Mouse (Mus musculus) liver, embryonic 14.5 days (tissue): ENCODE results near the gene Pfdn5. TPM values are rescaled to one million over a fixed set of nuclear protein-coding genes. Genes with fewer than 3 reads are reported as not detected.
A peak's percentile ranks its signal among the peaks of the same experiment; 100 is the strongest.
"Not testable (repeated sequence)": the region's sequence is repeated elsewhere in the genome, so short reads cannot be mapped to it uniquely, and the experiment has no call there.

Experiments
- ATAC-seq: fragments of 200-750 bp; cut with Nextera tagmentation; 2 replicates; pipeline ENCODE4 v1.8.0; 2017; ENCODE audit warnings: moderate number of reproducible peaks, mild to moderate bottlenecking, moderate library complexity; ENCODE audit not compliant: insufficient read depth
- DNase-seq, 3 experiments: peaks; one replicate each; pipeline ENCODE4 v3.0.0-alpha.2; 2012 to 2013; ENCODE audit warnings: low read depth in 3 of 3, low spot score in 3 of 3
- H3K27ac ChIP-seq: fragments of 300-500 bp; sonication (generic); 2 replicates; pipeline ENCODE4 v1.5.1; 2014; ENCODE audit warnings: moderate library complexity, mild to moderate bottlenecking, control low read depth, inconsistent platforms
- H3K27me3 ChIP-seq: fragments of 300-500 bp; sonication (generic); 2 replicates; pipeline ENCODE4 v1.6.1; 2014; ENCODE audit warnings: mild to moderate bottlenecking, low read length, moderate library complexity; ENCODE audit not compliant: control insufficient read depth, insufficient read depth
- H3K36me3 ChIP-seq: fragments of 300-500 bp; sonication (generic); replicated peaks from 2 replicates; pipeline ENCODE4 v1.6.1; 2014; ENCODE audit warnings: low read depth; ENCODE audit not compliant: control insufficient read depth, insufficient read depth
- H3K4me1 ChIP-seq, 2 experiments: fragments of 200-500 bp in 1 of 2; fragments of 300-500 bp in 1 of 2; sonication (generic) in 1 of 2; replicated peaks; 2 replicates each; pipeline ENCODE4 v1.6.1; 2012 to 2014; ENCODE audit warnings: antibody characterized with exemption in 1 of 2, inconsistent platforms in 1 of 2, low read length in 1 of 2; ENCODE audit not compliant: control insufficient read depth in 2 of 2, insufficient read depth in 2 of 2
- H3K4me2 ChIP-seq: fragments of 300-500 bp; sonication (generic); 2 replicates; pipeline ENCODE4 v1.6.1; 2014; ENCODE audit warnings: low read depth, mild to moderate bottlenecking, control low read depth, moderate library complexity
- H3K4me3 ChIP-seq, 2 experiments: fragments of 200-500 bp in 1 of 2; fragments of 300-500 bp in 1 of 2; sonication (generic) in 1 of 2; 2 replicates each; pipeline ENCODE4 v1.5.1; 2012 to 2014; ENCODE audit warnings: low read depth in 2 of 2, low read length in 2 of 2, mild to moderate bottlenecking in 2 of 2, control low read depth in 1 of 2, inconsistent platforms in 1 of 2, moderate library complexity in 1 of 2; ENCODE audit not compliant: insufficient read depth in 1 of 2
- H3K9ac ChIP-seq: fragments of 300-500 bp; sonication (generic); replicated peaks from 2 replicates; pipeline ENCODE4 v1.6.1; 2014; ENCODE audit warnings: mild to moderate bottlenecking, control low read depth, moderate library complexity
- H3K9me3 ChIP-seq: fragments of 300-500 bp; sonication (generic); 2 replicates; pipeline ENCODE4 v1.6.1; 2016; ENCODE audit warnings: low read length, mixed read lengths; ENCODE audit not compliant: control insufficient read depth
- CTCF ChIP-seq: IDR thresholded peaks from 2 replicates; pipeline ENCODE4 v1.5.1; 2016; ENCODE audit warnings: antibody characterized with exemption, low read depth, control low read depth
- EP300 ChIP-seq: IDR thresholded peaks from 2 replicates; pipeline ENCODE4 v1.6.1; 2016; ENCODE audit warnings: antibody characterized with exemption, low read depth
- WGBS: fragments of 180-500 bp; shearing (Covaris S2); extraction: QIAGEN DNeasy Blood & Tissue Kit; methylation state at CpG from one replicate; pipeline ENCODE4 v1.1.7; 2014; ENCODE audit not compliant: insufficient replicate concordance; 5-methylcytosine and 5-hydroxymethylcytosine counted together
- polyA plus RNA-seq, 2 experiments: library from polyadenylated mRNA; depleted of rRNA in 1 of 2; stranded (reverse) in 1 of 2; unstranded in 1 of 2; fragments of >200 nt; fragmentation: Nextera tagmentation in 1 of 2; extraction: Ambion mirVana in 1 of 2; gene quantifications; 2 replicates each; pipeline versions ENCODE4 v1.2.1 to v1.2.3; 2012 to 2014

The Pfdn5 gene
- polyA plus RNA-seq, 2 experiments: 82.2 to 156 TPM

DNA sequence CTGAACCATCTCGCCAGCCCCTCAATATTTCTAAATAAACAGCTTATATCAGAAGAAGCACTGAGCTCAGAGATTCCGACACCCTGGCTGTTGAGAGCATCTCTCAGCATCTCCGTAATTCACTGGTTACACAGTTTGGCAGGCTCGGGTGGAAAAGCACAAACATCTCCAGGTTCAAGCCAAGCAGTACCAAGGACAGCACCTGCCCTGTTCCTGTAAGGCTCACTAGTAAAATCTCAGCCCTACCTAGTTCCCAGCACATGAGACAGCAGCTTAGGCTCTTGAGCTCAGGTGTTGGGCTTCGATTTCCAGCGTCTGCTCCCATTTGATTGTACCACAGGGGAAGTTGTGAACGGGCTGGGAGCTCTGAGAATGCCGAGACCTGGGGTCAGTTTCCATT lies 9.3 kb downstream of the Pfdn5 start:
- TF ChIP-seq CTCF: no peak
- TF ChIP-seq EP300: no peak
- 83% methylated on average over 8 of the region's 8 CpGs for WGBS
- Histone ChIP-seq H3K9me3 (no peaks in the 10 kb centered on the region), H3K36me3 (peaks cover 49% of the 10 kb centered on the region), H3K4me1 (peaks cover 8 to 14% of the 10 kb centered on the region in 2 experiments), H3K4me2 (no peak overlapping the region), H3K4me3 (no peak overlapping the region), H3K27me3 (no peaks in the 10 kb centered on the region), H3K9ac (no peak overlapping the region), H3K27ac (no peak overlapping the region)
- ATAC-seq (no peak), DNase-seq (no peak)

DNA sequence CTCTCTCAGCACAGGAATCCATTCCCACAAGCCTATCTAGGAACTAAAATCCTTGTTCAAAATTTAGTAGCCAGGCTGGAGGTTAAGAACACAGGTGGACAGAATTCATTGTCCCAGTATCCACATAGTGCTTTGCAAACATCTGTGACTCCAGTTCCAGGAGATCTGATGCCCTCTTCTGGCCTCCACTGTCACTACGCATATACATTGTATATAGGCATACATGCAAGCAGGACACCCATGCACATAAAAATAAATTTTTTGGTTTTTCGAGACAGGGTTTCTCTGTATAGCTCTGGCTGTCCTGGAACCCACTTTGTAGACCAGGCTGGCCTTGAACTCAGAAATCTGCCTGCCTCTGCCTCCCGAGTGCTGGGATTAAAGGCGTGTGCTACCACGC lies 10.0 kb downstream of the Pfdn5 start:
- 79% methylated on average over 5 of the region's 5 CpGs for WGBS
- not testable (repeated sequence) for H3K9ac ChIP-seq, H3K4me2 ChIP-seq, DNase-seq, H3K9me3 ChIP-seq, H3K27me3 ChIP-seq, H3K27ac ChIP-seq, ATAC-seq, H3K4me3 ChIP-seq
- peak; percentile 50 for TF ChIP-seq CTCF
- Histone ChIP-seq H3K36me3 (peaks cover 51% of the 10 kb centered on the region), H3K4me1 (peaks cover 8 to 14% of the 10 kb centered on the region in 2 experiments)

DNA sequence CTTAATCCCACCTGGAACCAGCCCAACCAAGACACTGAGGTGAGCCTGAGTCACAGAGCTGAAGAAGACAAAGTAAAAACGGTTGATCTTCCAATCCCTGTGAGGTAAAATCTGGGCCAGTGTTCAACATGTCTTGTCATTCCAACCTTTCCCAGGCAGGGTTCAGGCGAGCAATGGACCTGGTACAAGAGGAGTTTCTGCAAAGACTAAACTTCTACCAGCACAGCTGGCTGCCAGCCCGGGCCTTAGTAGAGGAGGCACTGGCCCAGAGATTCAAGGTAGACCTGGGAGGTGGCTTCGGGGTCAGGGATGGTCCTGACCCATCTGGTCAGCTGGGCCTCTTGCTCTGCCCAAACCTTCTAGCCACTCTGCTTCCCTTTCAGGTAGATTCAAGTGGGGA lies 11.0 kb downstream of the Pfdn5 start:
- H3K4me1 ChIP-seq: peaks cover 8 to 11% of the 10 kb centered on the region in 2 experiments
- peaks cover 51% of the 10 kb centered on the region for H3K36me3 ChIP-seq
- no peak overlapping the region for H3K27ac ChIP-seq
- H3K4me2 ChIP-seq: no peak overlapping the region
- DNase-seq (no peak), ATAC-seq (no peak)
- H3K4me3 ChIP-seq: no peak overlapping the region
- TF ChIP-seq EP300 (no peak), CTCF (no peak)
- H3K9me3 ChIP-seq: no peaks in the 10 kb centered on the region
- H3K9ac ChIP-seq: no peak overlapping the region
- 70% methylated on average over 4 of the region's 4 CpGs for WGBS
- H3K27me3 ChIP-seq: no peaks in the 10 kb centered on the region

DNA sequence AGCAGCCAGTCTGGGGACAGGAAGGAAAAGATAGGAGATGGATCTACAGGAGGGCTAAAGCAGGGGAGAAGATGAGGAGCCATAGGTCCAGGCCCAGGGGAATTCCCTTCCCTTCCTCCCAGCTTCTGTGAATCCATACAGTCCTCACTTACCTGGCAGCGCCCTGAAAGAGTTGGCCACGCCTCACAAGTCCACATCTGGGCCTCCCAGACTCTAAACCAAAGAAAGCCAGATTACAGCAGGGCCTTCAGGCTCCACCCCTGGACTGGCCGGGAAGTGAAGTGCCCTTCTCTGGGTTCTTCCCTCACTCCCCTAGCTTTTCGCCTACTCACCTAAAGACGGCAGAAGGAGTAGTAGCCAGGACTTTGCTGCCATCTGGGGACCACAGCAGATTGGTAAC lies 13.7 kb downstream of the Pfdn5 start:
- Histone ChIP-seq H3K9me3 (no peaks in the 10 kb centered on the region), H3K36me3 (peaks cover 40% of the 10 kb centered on the region), H3K27ac (no peak overlapping the region), H3K4me1 (no peaks in the 10 kb centered on the region), H3K27me3 (no peaks in the 10 kb centered on the region), H3K4me3 (no peak overlapping the region), H3K9ac (no peak overlapping the region), H3K4me2 (no peak overlapping the region)
- ATAC-seq (no peak), DNase-seq (no peak)
- TF ChIP-seq CTCF: no peak
- no peak for TF ChIP-seq EP300
- 67% methylated on average over 5 of the region's 5 CpGs for WGBS

DNA sequence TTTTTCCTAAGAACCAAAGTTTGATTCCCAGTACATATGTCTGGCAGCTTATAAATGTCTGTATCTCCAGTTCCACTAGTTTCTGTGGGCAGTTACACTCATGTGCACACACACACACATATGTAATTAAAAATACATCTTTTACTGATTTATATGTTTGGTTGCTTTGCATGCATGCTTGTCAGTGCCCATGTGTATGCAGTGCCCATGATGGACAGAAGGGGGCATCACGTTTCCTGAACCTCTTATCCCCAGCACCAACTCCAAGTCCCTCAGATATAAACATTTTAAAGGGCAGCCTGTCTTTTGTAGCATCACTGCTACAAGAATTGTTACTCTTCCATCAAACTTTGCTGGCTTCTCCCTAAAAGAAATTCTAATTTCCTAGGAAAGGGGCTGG lies 15.7 kb downstream of the Pfdn5 start:
- Histone ChIP-seq H3K27ac (no peak overlapping the region), H3K4me2 (no peak overlapping the region), H3K4me1 (no peaks in the 10 kb centered on the region), H3K4me3 (no peak overlapping the region), H3K9ac (no peak overlapping the region), H3K36me3 (peaks cover 39% of the 10 kb centered on the region), H3K9me3 (no peaks in the 10 kb centered on the region), H3K27me3 (no peaks in the 10 kb centered on the region)
- DNase-seq (no peak), ATAC-seq (no peak)
- 9% methylated on average over 1 of the region's 1 CpGs for WGBS
- TF ChIP-seq CTCF (peak; percentile 72), EP300 (no peak)

DNA sequence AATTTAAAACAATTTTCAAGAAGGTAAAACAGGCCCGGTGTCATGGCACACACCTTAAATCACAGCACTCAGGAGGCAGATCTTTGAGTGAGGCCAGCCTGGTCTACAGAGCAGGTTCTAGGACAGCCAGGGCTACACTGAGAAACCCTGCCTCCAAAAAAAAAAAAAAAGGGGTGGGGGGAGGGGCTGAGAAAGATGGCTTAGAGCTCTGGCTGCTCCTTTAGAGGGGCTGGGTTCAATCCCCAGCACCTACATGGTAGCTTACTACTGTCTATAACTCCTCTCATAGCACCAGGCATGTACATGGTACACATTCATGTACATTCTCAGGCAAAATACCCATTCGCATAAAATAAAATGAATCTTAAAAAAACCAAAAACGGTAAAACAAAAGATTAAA lies 18.6 kb downstream of the Pfdn5 start:
- H3K4me3 ChIP-seq: no peak overlapping the region
- no peak for ATAC-seq
- DNase-seq: no peak
- TF ChIP-seq EP300: no peak
- TF ChIP-seq CTCF: no peak
- H3K9ac ChIP-seq: no peak overlapping the region
- no peaks in the 10 kb centered on the region for H3K9me3 ChIP-seq
- H3K36me3 ChIP-seq: peaks cover 29% of the 10 kb centered on the region
- no peak overlapping the region for H3K4me2 ChIP-seq
- no peak overlapping the region for H3K27ac ChIP-seq
- H3K27me3 ChIP-seq: no peaks in the 10 kb centered on the region
- 87% methylated on average over 3 of the region's 3 CpGs for WGBS
- peaks cover 0 to under 1% of the 10 kb centered on the region in 2 experiments; a peak in 1 of 4 replicates for H3K4me1 ChIP-seq
